Mouse (Mus musculus): ENCODE data around the gene Tsnax.

DNA sequence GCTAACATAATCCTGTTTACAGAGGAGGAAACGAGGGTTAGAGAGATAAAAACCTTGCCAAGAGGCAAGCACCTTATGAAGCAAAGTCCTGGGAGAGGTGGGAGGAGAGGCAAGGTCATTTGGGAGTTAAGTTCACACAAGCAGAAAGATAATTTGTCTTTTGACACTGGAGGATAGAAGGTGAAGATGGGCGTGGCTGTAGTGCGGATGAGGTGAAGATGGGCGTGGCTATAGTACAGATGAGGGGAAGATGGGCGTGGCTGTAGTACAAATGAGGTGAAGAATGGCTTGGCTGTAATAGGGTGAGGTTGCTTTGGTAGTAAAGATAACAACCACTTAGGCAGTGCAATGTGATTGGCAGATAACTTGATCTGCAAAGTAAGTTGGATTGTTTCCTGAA, 18.5 kb downstream of the Tsnax start:
- no peak for TF ChIP-seq GATA1 (IDR thresholded peaks at IDR 0.05; ENCODE audit: borderline replicate concordance, low read length)
- TF ChIP-seq FLI1 (IDR thresholded peaks at IDR 0.05; ENCODE audit: low read length): no peak
